Mouse (Mus musculus) stomach, postnatal 0 days (tissue): ENCODE data around the gene Zic4. TPM values are rescaled to one million over a fixed set of nuclear protein-coding genes. Genes with fewer than 3 reads are reported as not detected.

ENCODE experiments used
- ATAC-seq: fragments of 200-750 bp; cut with Nextera tagmentation; 2 replicates; pipeline ENCODE4 v1.8.0; 2017; ENCODE audit not compliant: low FRiP score, low TSS enrichment
- DNase-seq: peaks from one replicate; pipeline ENCODE4 v3.0.0-alpha.2; 2016; ENCODE audit warnings: low spot score
- H3K27ac ChIP-seq: fragments of 300-500 bp; sonication (generic); replicated peaks from 2 replicates; pipeline ENCODE4 v1.5.1; 2014; ENCODE audit warnings: mild to moderate bottlenecking, control low read depth
- H3K27me3 ChIP-seq: fragments of 300-500 bp; sonication (generic); 2 replicates; pipeline ENCODE4 v1.6.1; 2014; ENCODE audit warnings: low read length; ENCODE audit not compliant: control insufficient read depth, insufficient read depth
- H3K36me3 ChIP-seq: fragments of 300-500 bp; sonication (generic); 2 replicates; pipeline ENCODE4 v1.6.1; 2014; ENCODE audit warnings: low read length, mixed read lengths; ENCODE audit not compliant: control insufficient read depth, insufficient read depth
- H3K4me1 ChIP-seq: fragments of 300-500 bp; sonication (generic); replicated peaks from 2 replicates; pipeline ENCODE4 v1.6.1; 2014; ENCODE audit warnings: antibody characterized with exemption; ENCODE audit not compliant: control insufficient read depth, insufficient read depth
- H3K4me2 ChIP-seq: fragments of 300-500 bp; sonication (generic); replicated peaks from 2 replicates; pipeline ENCODE4 v1.6.1; 2014; ENCODE audit warnings: low read depth, mild to moderate bottlenecking, control low read depth, moderate library complexity
- H3K4me3 ChIP-seq: fragments of 300-500 bp; sonication (generic); 2 replicates; pipeline ENCODE4 v1.5.1; 2014; ENCODE audit warnings: low read depth, low read length, control low read depth
- H3K9ac ChIP-seq: fragments of 300-500 bp; sonication (generic); 2 replicates; pipeline ENCODE4 v1.6.1; 2014; ENCODE audit warnings: mild to moderate bottlenecking, low read length, control low read depth, mixed read lengths
- H3K9me3 ChIP-seq: fragments of 300-500 bp; sonication (generic); 2 replicates; pipeline ENCODE4 v1.6.1; 2016; ENCODE audit warnings: low read length; ENCODE audit not compliant: control insufficient read depth
- CTCF ChIP-seq: IDR thresholded peaks from 2 replicates; pipeline ENCODE4 v1.5.1; 2016; ENCODE audit warnings: antibody characterized with exemption, low read depth, mild to moderate bottlenecking, moderate library complexity
- EP300 ChIP-seq: optimal IDR thresholded peaks from 2 replicates; pipeline ENCODE3; 2016; ENCODE audit warnings: antibody characterized with exemption
- WGBS: fragments of 180-500 bp; shearing (Covaris S2); extraction: QIAGEN DNeasy Blood & Tissue Kit; methylation state at CpG from one replicate; pipeline ENCODE4 v1.1.7; 2014; 5-methylcytosine and 5-hydroxymethylcytosine counted together
- polyA plus RNA-seq: library from polyadenylated mRNA; unstranded; fragments of >200 nt; fragmentation: Nextera tagmentation; extraction: Ambion mirVana; gene quantifications from 2 replicates; pipeline ENCODE4 v1.2.1, GENCODE M21; 2015

Gene Zic4
- polyA plus RNA-seq, 1 experiment from 2014 or later: not detected

- no peak for TF ChIP-seq EP300
- TF ChIP-seq CTCF: no peak
- Histone ChIP-seq H3K9ac (no peak overlapping the region), H3K36me3 (no peaks in the 10 kb centered on the region), H3K4me1 (no peaks in the 10 kb centered on the region), H3K27ac (no peak overlapping the region), H3K4me2 (no peak overlapping the region), H3K4me3 (no peak overlapping the region), H3K9me3 (no peaks in the 10 kb centered on the region), H3K27me3 (peaks cover 25% of the 10 kb centered on the region)
- 1% methylated on average over 14 of the region's 14 CpGs for WGBS
- DNase-seq: no peak
- no peak for ATAC-seq
These were observed 15.0 kb downstream of the Zic4 start for GRCm38 (mm10) chr9:91377036-91377872.

GRCm38 (mm10) chr9:91377873-91378150 lies 15.6 kb downstream of the Zic4 start:
- no peak overlapping the region for H3K4me3 ChIP-seq
- DNase-seq (no peak), ATAC-seq (no peak)
- no peaks in the 10 kb centered on the region for H3K4me1 ChIP-seq
- H3K27me3 ChIP-seq: peaks cover 30% of the 10 kb centered on the region
- H3K36me3 ChIP-seq: no peaks in the 10 kb centered on the region
- H3K9me3 ChIP-seq: no peaks in the 10 kb centered on the region
- no peak overlapping the region for H3K9ac ChIP-seq
- TF ChIP-seq CTCF (no peak), EP300 (no peak)
- WGBS: 1% methylated on average over 16 of the region's 16 CpGs
- no peak overlapping the region for H3K27ac ChIP-seq
- H3K4me2 ChIP-seq: no peak overlapping the region

- TF ChIP-seq CTCF (no peak), EP300 (no peak)
- no peak for DNase-seq
- Histone ChIP-seq H3K36me3 (no peaks in the 10 kb centered on the region), H3K9me3 (no peaks in the 10 kb centered on the region), H3K4me1 (no peaks in the 10 kb centered on the region), H3K27ac (no peak overlapping the region), H3K4me2 (no peak overlapping the region), H3K9ac (no peak overlapping the region), H3K27me3 (peaks cover 34% of the 10 kb centered on the region), H3K4me3 (no peak overlapping the region)
- no peak for ATAC-seq
- WGBS: 2% methylated on average over 48 of the region's 48 CpGs
These were observed 16.4 kb downstream of the Zic4 start for GRCm38 (mm10) chr9:91378411-91379299.

GRCm38 (mm10) chr9:91379300-91379635 lies 17.1 kb downstream of the Zic4 start:
- no peak overlapping the region for H3K4me2 ChIP-seq
- H3K27me3 ChIP-seq: peaks cover 40% of the 10 kb centered on the region
- no peak overlapping the region for H3K9ac ChIP-seq
- 3% methylated on average over 8 of the region's 8 CpGs for WGBS
- no peak for ATAC-seq
- DNase-seq: no peak
- H3K4me1 ChIP-seq: no peaks in the 10 kb centered on the region
- TF ChIP-seq EP300 (no peak), CTCF (no peak)
- H3K4me3 ChIP-seq: no peak overlapping the region
- H3K36me3 ChIP-seq: no peaks in the 10 kb centered on the region
- H3K27ac ChIP-seq: no peak overlapping the region
- no peaks in the 10 kb centered on the region for H3K9me3 ChIP-seq

GRCm38 (mm10) chr9:91379781-91380457 lies 17.7 kb downstream of the Zic4 start:
- Histone ChIP-seq H3K9me3 (no peaks in the 10 kb centered on the region), H3K4me3 (no peak overlapping the region), H3K36me3 (no peaks in the 10 kb centered on the region), H3K27me3 (peaks cover 47% of the 10 kb centered on the region), H3K27ac (no peak overlapping the region), H3K9ac (no peak overlapping the region), H3K4me2 (no peak overlapping the region), H3K4me1 (no peaks in the 10 kb centered on the region)
- no peak for DNase-seq
- ATAC-seq: no peak
- no peak for TF ChIP-seq EP300
- no peak for TF ChIP-seq CTCF
- WGBS: under 1% methylated on average over 10 of the region's 10 CpGs

- no peaks in the 10 kb centered on the region for H3K9me3 ChIP-seq
- TF ChIP-seq CTCF (no peak), EP300 (no peak)
- no peak overlapping the region for H3K27ac ChIP-seq
- H3K9ac ChIP-seq: no peak overlapping the region
- H3K36me3 ChIP-seq: no peaks in the 10 kb centered on the region
- peaks cover 50% of the 10 kb centered on the region for H3K27me3 ChIP-seq
- DNase-seq (no peak), ATAC-seq (no peak)
- no peaks in the 10 kb centered on the region for H3K4me1 ChIP-seq
- 2% methylated on average over 9 of the region's 9 CpGs for WGBS
- H3K4me3 ChIP-seq: no peak overlapping the region
- H3K4me2 ChIP-seq: no peak overlapping the region
These were observed 18.3 kb downstream of the Zic4 start for GRCm38 (mm10) chr9:91380458-91380914.
